ENCODE assay signal across 8 mouse cellular contexts in the genomic region with DNA sequence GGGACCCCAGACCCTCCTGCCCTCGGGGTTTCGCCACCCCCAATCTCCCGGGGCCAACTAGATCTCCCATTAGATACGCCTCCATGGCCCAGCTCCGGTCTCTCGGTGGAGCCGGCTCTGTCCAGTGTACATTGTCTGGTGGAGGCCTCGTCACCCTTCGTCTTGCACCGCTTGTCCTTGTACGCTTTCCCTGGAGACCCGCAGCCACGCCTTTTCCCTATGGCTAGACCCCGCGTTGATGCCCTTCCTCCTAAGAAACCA. TPM values are rescaled to one million over a fixed set of nuclear protein-coding genes. Genes with fewer than 3 reads are reported as not detected.
DNase-seq lines count a peak whose midpoint lies in the region; ATAC-seq and TF ChIP-seq lines count a peak whose summit lies in the region.

No protein-coding gene starts in this region.

- H3K4me3 ChIP-seq in lung, adult 2 months (replicated peaks; ENCODE audit: extremely low read depth, low read depth, low read length) = peak overlapping the region; percentile 84
- H3K4me3 ChIP-seq in embryonic facial prominence, embryonic 14.5 days (ENCODE audit: low read depth, low read length) = peak overlapping the region; percentile 60
- H3K4me3 ChIP-seq in intestine, postnatal 0 days (ENCODE audit: low read depth, low read length) = peak overlapping the region; percentile 77
- peak overlapping the region; percentile 49 for H3K4me3 ChIP-seq in neural tube, embryonic 14.5 days (ENCODE audit: low read depth, low read length)

- H3K4me2 ChIP-seq in embryonic facial prominence, embryonic 14.5 days (ENCODE audit: low read depth, low read length) = peak overlapping the region; percentile 87
- peak overlapping the region; percentile 96 for H3K4me2 ChIP-seq in intestine, postnatal 0 days (replicated peaks; ENCODE audit: low read depth)
- peak overlapping the region; percentile 84 for H3K4me2 ChIP-seq in neural tube, embryonic 14.5 days (ENCODE audit: low read depth, low read length)

- DNase-seq in lung, adult 2 months = no peak
- no peak for DNase-seq in lung, postnatal 14 days
- DNase-seq in embryonic facial prominence, embryonic 14.5 days (ENCODE audit: low spot score) = no peak
- DNase-seq in urinary bladder, postnatal 10 days (ENCODE audit: low spot score) = no peak
- no peak for DNase-seq in spleen, postnatal 36 days (ENCODE audit: low spot score in 2 of 2)
- no peak for DNase-seq in cerebellum, adult 9-11 months

- no peak for TF ChIP-seq CTCF in lung, adult 2 months (IDR thresholded peaks at IDR 0.05; ENCODE audit: insufficient read depth, low read length)
- TF ChIP-seq CTCF in intestine, postnatal 0 days (IDR thresholded peaks at IDR 0.05; ENCODE audit: low read depth) = no peak

- WGBS in lung, adult 2 months = 2% methylated on average over 15 of the region's 15 CpGs
- 2% methylated on average over 11 of the region's 15 CpGs for WGBS in embryonic facial prominence, embryonic 14.5 days
- under 1% methylated on average over 15 of the region's 15 CpGs for WGBS in intestine, postnatal 0 days
- 3% methylated on average over 15 of the region's 15 CpGs for WGBS in neural tube, embryonic 14.5 days

- H3K9ac ChIP-seq in embryonic facial prominence, embryonic 14.5 days (ENCODE audit: low read depth, low read length) = peak overlapping the region; percentile 68
- H3K9ac ChIP-seq in intestine, postnatal 0 days (ENCODE audit: low read depth, low read length) = peak overlapping the region; percentile 58
- H3K9ac ChIP-seq in neural tube, embryonic 14.5 days (replicated peaks; ENCODE audit: low read depth, low read length) = 0 out of 2 replicates have a peak overlapping the region, but pooled peaks have one; percentile 11

- no peak for TF ChIP-seq POLR2A in lung, adult 2 months (IDR thresholded peaks at IDR 0.05; ENCODE audit: borderline replicate concordance, extremely low read depth, low read depth, low read length)

- H3K4me1 ChIP-seq in lung, adult 2 months (ENCODE audit: control insufficient read depth, insufficient read depth, low read length) = no peaks in the 10 kb centered on the region; the same call in 1 of the 2 replicates
- H3K4me1 ChIP-seq in embryonic facial prominence, embryonic 14.5 days (ENCODE audit: control insufficient read depth, insufficient read depth, low read length) = no peaks in the 10 kb centered on the region
- H3K4me1 ChIP-seq in intestine, postnatal 0 days (replicated peaks; ENCODE audit: control insufficient read depth, insufficient read depth, low read length) = 0 out of 2 replicates have a peak, but pooled peaks cover 3% of the 10 kb centered on the region
- peaks cover 8% of the 10 kb centered on the region; the same call in 1 of the 2 replicates for H3K4me1 ChIP-seq in neural tube, embryonic 14.5 days (ENCODE audit: control insufficient read depth, insufficient read depth, low read length)

- no peaks in the 10 kb centered on the region for H3K27me3 ChIP-seq in embryonic facial prominence, embryonic 14.5 days (replicated peaks; ENCODE audit: control insufficient read depth, insufficient read depth, low read length)
- H3K27me3 ChIP-seq in intestine, postnatal 0 days (replicated peaks; ENCODE audit: control insufficient read depth, insufficient read depth, low read length) = no peaks in the 10 kb centered on the region
- no peaks in the 10 kb centered on the region for H3K27me3 ChIP-seq in neural tube, embryonic 14.5 days (ENCODE audit: control insufficient read depth, insufficient read depth, low read length)

- no peaks in the 10 kb centered on the region for H3K36me3 ChIP-seq in embryonic facial prominence, embryonic 14.5 days (ENCODE audit: control insufficient read depth, insufficient read depth, low read length)
- H3K36me3 ChIP-seq in intestine, postnatal 0 days (ENCODE audit: control insufficient read depth, insufficient read depth) = no peaks in the 10 kb centered on the region
- H3K36me3 ChIP-seq in neural tube, embryonic 14.5 days (ENCODE audit: control insufficient read depth, insufficient read depth, low read length) = no peaks in the 10 kb centered on the region

- H3K27ac ChIP-seq in embryonic facial prominence, embryonic 14.5 days (replicated peaks; ENCODE audit: low read depth, low read length) = no peak overlapping the region
- H3K27ac ChIP-seq in intestine, postnatal 0 days (ENCODE audit: low read depth, low read length) = no peak overlapping the region
- no peak overlapping the region for H3K27ac ChIP-seq in neural tube, embryonic 14.5 days (ENCODE audit: low read depth, low read length)

- H3K9me3 ChIP-seq in embryonic facial prominence, embryonic 14.5 days (ENCODE audit: control insufficient read depth, low read length) = no peaks in the 10 kb centered on the region
- no peaks in the 10 kb centered on the region for H3K9me3 ChIP-seq in intestine, postnatal 0 days (ENCODE audit: control insufficient read depth)
- H3K9me3 ChIP-seq in neural tube, embryonic 14.5 days (ENCODE audit: control insufficient read depth, low read length) = no peaks in the 10 kb centered on the region

- ATAC-seq in embryonic facial prominence, embryonic 14.5 days (ENCODE audit: low read depth) = no peak
- no peak for ATAC-seq in intestine, postnatal 0 days
- no peak for ATAC-seq in neural tube, embryonic 14.5 days (ENCODE audit: low read depth)

RNA-seq across cellular contexts. Expression of gene Asf1b, which starts 0.6 kb away (rescaled TPM):
- polyA plus RNA-seq in lung, adult 2 months (2012; rRNA removed) = 7.5 and 7.9 TPM in 2 replicates
- polyA plus RNA-seq in embryonic facial prominence, embryonic 14.5 days (2014; fragmentation: Nextera tagmentation; extraction: Ambion mirVana) = 63.9 and 68.8 TPM in 2 replicates
- 13.8 and 16.0 TPM in 2 replicates for polyA plus RNA-seq in intestine, postnatal 0 days (2015; fragmentation: Nextera tagmentation; extraction: Ambion mirVana)
- polyA plus RNA-seq in neural tube, embryonic 14.5 days (2014; fragmentation: Nextera tagmentation; extraction: Ambion mirVana) = 5.1 and 7.6 TPM in 2 replicates

RNA-seq across cellular contexts. Expression of gene Gm10644, which starts 0.9 kb away (rescaled TPM):
- polyA plus RNA-seq in lung, adult 2 months (2012; rRNA removed) = 1.7 and 2.0 TPM in 2 replicates
- 0.48 and 0.82 TPM in 2 replicates for polyA plus RNA-seq in embryonic facial prominence, embryonic 14.5 days (2014; fragmentation: Nextera tagmentation; extraction: Ambion mirVana)
- 0.09 and 0.12 TPM in 2 replicates for polyA plus RNA-seq in intestine, postnatal 0 days (2015; fragmentation: Nextera tagmentation; extraction: Ambion mirVana)
- polyA plus RNA-seq in neural tube, embryonic 14.5 days (2014; fragmentation: Nextera tagmentation; extraction: Ambion mirVana) = 0.82 and 1.1 TPM in 2 replicates

RNA-seq across cellular contexts. Expression of gene Prkaca, which starts 16.9 kb away (rescaled TPM):
- polyA plus RNA-seq in lung, adult 2 months (2012; rRNA removed) = 57.0 and 79.9 TPM in 2 replicates
- polyA plus RNA-seq in embryonic facial prominence, embryonic 14.5 days (2014; fragmentation: Nextera tagmentation; extraction: Ambion mirVana) = 208 and 247 TPM in 2 replicates
- polyA plus RNA-seq in intestine, postnatal 0 days (2015; fragmentation: Nextera tagmentation; extraction: Ambion mirVana) = 70.7 and 72.5 TPM in 2 replicates
- 175 and 181 TPM in 2 replicates for polyA plus RNA-seq in neural tube, embryonic 14.5 days (2014; fragmentation: Nextera tagmentation; extraction: Ambion mirVana)

RNA-seq across cellular contexts. Expression of gene Samd1, which starts 41.6 kb away (rescaled TPM):
- 37.0 and 37.9 TPM in 2 replicates for polyA plus RNA-seq in lung, adult 2 months (2012; rRNA removed)
- 15.9 and 18.5 TPM in 2 replicates for polyA plus RNA-seq in embryonic facial prominence, embryonic 14.5 days (2014; fragmentation: Nextera tagmentation; extraction: Ambion mirVana)
- 3.5 and 4.5 TPM in 2 replicates for polyA plus RNA-seq in intestine, postnatal 0 days (2015; fragmentation: Nextera tagmentation; extraction: Ambion mirVana)
- 13.6 and 14.8 TPM in 2 replicates for polyA plus RNA-seq in neural tube, embryonic 14.5 days (2014; fragmentation: Nextera tagmentation; extraction: Ambion mirVana)

RNA-seq across cellular contexts. Expression of gene 1700067K01Rik, which starts 45.4 kb away (rescaled TPM):
- polyA plus RNA-seq in lung, adult 2 months (2012; rRNA removed) = 0.35 and 0.36 TPM in 2 replicates
- polyA plus RNA-seq in embryonic facial prominence, embryonic 14.5 days (2014; fragmentation: Nextera tagmentation; extraction: Ambion mirVana) = 0.77 and 1.1 TPM in 2 replicates
- polyA plus RNA-seq in intestine, postnatal 0 days (2015; fragmentation: Nextera tagmentation; extraction: Ambion mirVana) = 0.68 and 0.86 TPM in 2 replicates
- polyA plus RNA-seq in neural tube, embryonic 14.5 days (2014; fragmentation: Nextera tagmentation; extraction: Ambion mirVana) = 0.86 and 0.95 TPM in 2 replicates

Comparison
In these comparisons a context has a peak if more than half of its experiments do, and no peak if none do; other contexts are left out.
1. H3K9ac ChIP-seq: peak in every context shown above with its lines; median percentile 68 in embryonic facial prominence, embryonic 14.5 days; 58 in intestine, postnatal 0 days; 11 in neural tube, embryonic 14.5 days.